Mouse (Mus musculus) layer of hippocampus, adult 2 months (tissue): ENCODE measurements around the gene Cox19. TPM values are rescaled to one million over a fixed set of nuclear protein-coding genes. Genes with fewer than 3 reads are reported as not detected.
"Not testable (repeated sequence)": the region's sequence is repeated elsewhere in the genome, so short reads cannot be mapped to it uniquely, and the experiment has no call there.

Experiments
- DNase-seq, 2 experiments: peaks; one replicate each; pipeline ENCODE4 v3.0.0; 2022; ENCODE audit warnings: low spot score in 2 of 2
- H3K27ac ChIP-seq: fragments of 200-600 bp; 2 replicates; pipeline ENCODE4 v1.8.1; 2022
- H3K4me3 ChIP-seq: fragments of 200-600 bp; 2 replicates; pipeline ENCODE4 v1.8.1; 2022; ENCODE audit warnings: mild to moderate bottlenecking
- CTCF ChIP-seq: fragments of 200-600 bp; conservative IDR thresholded peaks from 2 replicates; pipeline ENCODE4 v1.8.1; 2022; ENCODE audit warnings: antibody characterized with exemption, mild to moderate bottlenecking, moderate library complexity
- long read RNA-seq, 2 experiments: library from polyadenylated mRNA; stranded (forward); transcript quantifications; one replicate each; pipeline ENCODE4 v2.0.0; 2021; ENCODE audit warnings: borderline mapping rate in 2 of 2
- total RNA-seq, 2 experiments: library from RNA; stranded (reverse); gene quantifications; 2 replicates each; pipeline ENCODE4 v1.2.3; 2021

The Cox19 gene
- 10 to 100 TPM; 74.3 to 76.8 TPM for total RNA-seq
- long read RNA-seq, experiment 1, transcript Cox19-201 (3 exons, 2,461 nt) = major isoform, 11 of 20 reads
- long read RNA-seq, experiment 1, partial matches to known transcripts = 1 of 20 reads
- long read RNA-seq, experiment 1, other reads (novel, unspliced or antisense) = 8 of 20 reads
- long read RNA-seq, experiment 2, transcript Cox19-201 (3 exons, 2,461 nt) = major isoform, 20 of 31 reads
- long read RNA-seq, experiment 2, partial matches to known transcripts = 0 of 31 reads
- long read RNA-seq, experiment 2, other reads (novel, unspliced or antisense) = 10 of 31 reads

GRCm38 (mm10) chr5:139351134-139351533, at the start of gene Cox19:
TSS of gene Cox19 (minus strand) at chr5:139351418.
- Histone ChIP-seq H3K4me3 (no peak within 1 kb of the TSS), H3K27ac (no peak within 1 kb of the TSS)
- DNase-seq = no peak
- no peak for TF ChIP-seq CTCF

DNA sequence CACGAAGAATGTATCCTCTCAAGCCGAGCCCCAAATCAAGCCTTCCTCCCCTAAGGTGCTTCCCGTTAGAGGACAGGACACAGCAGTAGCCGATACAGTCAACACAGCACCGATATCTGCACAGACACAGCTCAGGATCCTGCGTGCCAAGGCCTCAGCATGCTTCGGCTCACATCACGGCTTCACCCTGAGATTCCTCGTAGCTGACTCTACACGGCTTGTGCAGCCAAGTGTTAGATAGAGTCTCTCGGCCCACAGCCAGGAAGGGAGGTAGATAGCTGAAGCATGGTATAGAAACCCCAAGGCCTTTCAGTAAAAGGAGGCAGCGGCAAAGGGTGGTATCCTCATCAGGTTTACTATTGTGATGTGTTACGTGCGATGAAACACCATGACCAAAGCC, 48.8 kb upstream of the Cox19 start:
- Histone ChIP-seq H3K27ac (no peak overlapping the region), H3K4me3 (no peak overlapping the region)
- DNase-seq = no peak
- TF ChIP-seq CTCF = no peak

DNA sequence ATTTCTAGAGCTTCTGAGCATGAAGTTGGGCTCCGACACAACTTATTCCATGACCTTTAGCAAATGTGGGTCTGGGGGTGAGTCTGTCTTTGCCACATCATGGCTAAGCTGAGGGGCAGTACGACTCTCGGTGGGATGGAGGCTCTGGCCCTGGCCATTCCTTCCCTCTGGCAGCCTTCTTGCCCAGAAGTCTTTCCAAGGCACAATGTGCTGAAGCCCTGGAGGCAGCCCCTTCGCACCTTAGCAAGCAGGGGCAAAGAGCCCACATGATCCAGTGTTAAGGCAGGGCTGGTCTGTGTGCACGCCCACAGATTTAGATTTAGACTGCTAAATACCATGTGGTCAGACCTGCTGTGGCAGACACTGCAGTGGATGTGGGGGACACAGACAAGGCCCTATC, 47.6 kb upstream of the Cox19 start:
- TF ChIP-seq CTCF = no peak
- DNase-seq = no peak
- Histone ChIP-seq H3K4me3 (no peak overlapping the region), H3K27ac (peak overlapping the region; percentile 72)

- H3K4me3 ChIP-seq = no peak overlapping the region
- H3K27ac ChIP-seq = peak overlapping the region; percentile 72
- peak; percentile 93 for TF ChIP-seq CTCF
- peak; percentile 88 to 93 for DNase-seq
Observed at GRCm38 (mm10) chr5:139397959-139398753, 46.9 kb upstream of the Cox19 start.

DNA sequence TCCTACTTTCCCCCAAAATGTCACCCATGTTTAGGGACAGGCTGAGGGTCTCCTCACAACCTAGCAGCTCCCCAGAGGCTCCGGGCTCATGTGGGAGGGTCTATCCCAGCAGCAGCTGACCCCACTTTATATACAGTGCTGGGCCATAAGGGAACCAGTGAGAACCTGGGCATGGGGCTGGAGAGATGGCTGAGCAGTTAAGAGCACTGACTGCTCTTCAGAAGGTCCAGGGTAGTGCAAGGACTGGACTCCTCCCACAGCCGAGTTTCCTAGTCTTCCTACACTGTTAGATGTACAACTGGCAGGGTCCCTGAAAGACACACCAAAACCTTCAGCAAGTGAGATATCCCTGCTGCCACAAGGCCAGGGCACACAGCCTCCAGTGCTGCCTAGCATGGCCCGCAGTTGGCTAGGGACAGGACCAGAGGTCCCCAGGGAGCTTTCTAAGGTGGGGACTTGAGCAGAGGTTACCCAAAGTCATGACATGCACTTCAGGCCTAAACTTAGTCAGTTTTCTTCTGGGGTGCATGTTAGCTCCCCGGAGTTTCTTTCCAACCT, 46.2 kb upstream of the Cox19 start:
- Histone ChIP-seq H3K4me3 (no peak overlapping the region), H3K27ac (peak overlapping the region; percentile 72; the same call in 1 of the 2 replicates)
- no peak for TF ChIP-seq CTCF
- DNase-seq = no peak

DNA sequence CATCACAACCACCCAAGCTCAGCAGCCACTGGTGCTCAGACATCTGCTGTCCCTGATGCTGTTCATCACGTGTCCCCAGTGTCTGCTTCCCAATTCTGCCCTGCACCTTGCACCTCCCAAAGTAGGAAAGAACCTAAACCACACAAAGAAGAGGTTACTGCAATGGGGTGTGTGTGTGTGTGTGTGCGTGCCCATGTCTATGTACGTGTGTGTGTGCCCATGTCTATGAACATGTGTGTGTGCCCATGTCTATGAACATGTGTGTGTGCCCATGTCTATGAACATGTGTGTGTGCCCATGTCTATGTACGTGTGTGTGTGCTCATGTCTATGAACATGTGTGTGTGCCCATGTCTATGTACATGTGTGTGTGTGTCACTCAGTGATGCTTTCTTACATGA, 44.3 kb upstream of the Cox19 start:
- DNase-seq = no peak
- no peak overlapping the region; the same call in 1 of the 2 replicates for H3K27ac ChIP-seq
- no peak for TF ChIP-seq CTCF

DNA sequence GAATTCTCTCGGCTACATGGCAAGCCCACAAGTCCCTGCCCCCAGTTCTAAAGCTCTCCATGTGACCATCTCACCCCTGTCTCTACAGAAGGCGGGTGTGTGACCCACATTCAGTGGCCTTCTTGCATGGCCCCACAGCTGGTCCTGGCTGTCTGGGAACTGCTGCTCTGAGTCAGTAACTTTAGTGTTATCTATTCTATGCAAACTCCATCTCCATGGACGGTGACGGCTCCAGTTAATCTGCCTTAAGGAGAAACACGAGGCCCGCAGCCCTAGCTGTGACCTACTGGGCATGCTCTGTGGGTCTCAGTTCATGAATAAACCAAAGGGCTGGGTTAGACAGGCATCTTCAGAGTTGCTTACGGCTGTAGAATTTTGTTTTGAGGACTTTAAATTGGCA, 43.2 kb upstream of the Cox19 start:
- Histone ChIP-seq H3K4me3 (no peak overlapping the region), H3K27ac (peak overlapping the region; percentile 24; the same call in 1 of the 2 replicates)
- no peak for TF ChIP-seq CTCF
- DNase-seq = no peak

More for the DNA sequence above, 44.3 kb upstream of the Cox19 start:
- H3K4me3 ChIP-seq = no peak overlapping the region

DNA sequence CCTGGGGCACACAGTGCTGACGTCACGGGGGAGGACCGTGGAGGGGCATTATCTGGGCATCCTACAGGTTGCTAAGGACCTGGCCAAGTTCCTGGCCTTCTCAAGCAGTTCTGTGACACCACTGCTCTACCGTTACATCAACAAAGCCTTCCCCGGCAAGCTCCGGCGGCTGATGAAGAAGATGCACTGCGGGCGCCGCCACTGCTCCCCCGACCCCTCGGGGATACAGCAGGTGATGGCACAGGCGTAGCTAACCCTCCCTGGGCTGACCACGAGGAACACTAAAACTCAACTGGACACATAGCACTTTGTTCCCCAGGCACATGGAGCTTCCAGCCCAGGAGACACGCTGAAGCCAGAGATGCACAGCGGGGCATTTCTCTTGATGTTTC, 42.0 kb upstream of the Cox19 start:
- no peak for DNase-seq
- no peak for TF ChIP-seq CTCF
- Histone ChIP-seq H3K4me3 (no peak overlapping the region), H3K27ac (peak overlapping the region; percentile 92)

GRCm38 (mm10) chr5:139392219-139393196, 41.3 kb upstream of the Cox19 start:
- no peak for TF ChIP-seq CTCF
- Histone ChIP-seq H3K4me3 (no peak overlapping the region), H3K27ac (peak overlapping the region; percentile 92)
- DNase-seq = no peak

- H3K27ac ChIP-seq = peak overlapping the region; percentile 92
- no peak for DNase-seq
- TF ChIP-seq CTCF = no peak
- peak overlapping the region; percentile 4; the same call in 1 of the 2 replicates for H3K4me3 ChIP-seq
Observed at GRCm38 (mm10) chr5:139391309-139391990, 40.2 kb upstream of the Cox19 start.

GRCm38 (mm10) chr5:139390324-139391119, 39.3 kb upstream of the Cox19 start:
- DNase-seq, H3K4me3 ChIP-seq: not testable (repeated sequence)
- peak overlapping the region; percentile 92 for H3K27ac ChIP-seq
